Mouse (Mus musculus) cerebellum, adult 11-12 months (tissue): ENCODE data around the gene Mtcl1.

Experiments used
- DNase-seq: peaks from one replicate; pipeline ENCODE4 v3.0.0; 2022

Gene Mtcl1

GRCm38 (mm10) chr17:66449460-66450341, at the start of gene Mtcl1:
Mtcl1 (minus strand) TSS chr17:66449750.
- DNase-seq: peak; percentile 95

GRCm38 (mm10) chr17:66498598-66498997, 49.0 kb upstream of the Mtcl1 start:
- no peak for DNase-seq

DNA sequence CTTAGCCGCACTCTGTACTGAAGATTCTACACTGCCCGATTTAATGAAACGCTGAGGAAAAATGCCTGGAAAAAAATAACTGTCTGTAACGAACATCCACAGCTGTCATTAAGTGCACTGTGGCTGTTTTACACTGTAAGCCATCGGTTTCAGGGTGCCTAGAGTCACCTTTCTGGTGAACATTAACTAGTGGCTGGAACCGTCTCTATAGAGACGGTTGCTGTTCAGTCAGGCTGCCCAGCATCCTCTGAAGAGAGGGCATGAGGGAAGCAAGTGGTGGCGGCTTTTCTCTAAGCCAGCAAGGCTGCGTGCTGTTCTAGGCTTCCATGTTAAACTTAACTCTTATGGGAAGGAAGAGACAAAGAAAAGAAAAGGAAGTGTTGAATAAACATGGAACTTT, 47.0 kb upstream of the Mtcl1 start:
- no peak for DNase-seq

DNA sequence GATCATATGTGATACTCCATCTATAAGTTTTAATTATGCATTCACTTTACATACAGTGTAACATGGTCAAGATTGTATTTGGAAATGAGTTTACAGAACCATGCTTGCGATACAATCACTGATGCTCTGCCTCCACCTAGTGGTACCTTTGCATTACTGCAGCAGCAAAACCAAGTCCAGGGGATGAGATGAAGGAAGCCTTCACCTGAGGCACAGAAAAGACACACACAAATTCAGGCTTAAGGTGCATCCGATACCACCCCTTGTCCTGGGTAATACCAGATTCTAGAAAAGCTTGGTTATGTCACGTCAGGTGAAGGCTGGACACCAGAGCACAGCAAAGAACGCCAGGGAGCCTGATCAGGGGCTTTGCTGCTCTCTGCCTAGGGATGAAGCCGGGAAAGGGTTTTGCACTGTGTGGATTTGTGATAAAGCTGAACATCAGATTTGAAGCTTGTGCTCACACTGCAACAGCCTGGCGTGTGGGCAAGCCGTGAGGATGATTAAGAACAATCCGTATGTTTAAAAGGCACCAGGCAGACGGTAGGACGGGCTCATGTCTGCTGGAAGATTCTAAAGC, 40.6 kb upstream of the Mtcl1 start:
- DNase-seq: peak; percentile 59

GRCm38 (mm10) chr17:66486576-66486975, 37.0 kb upstream of the Mtcl1 start:
- DNase-seq: no peak

- peak; percentile 81 for DNase-seq
These were observed 36.2 kb upstream of the Mtcl1 start for GRCm38 (mm10) chr17:66485742-66486141.

DNA sequence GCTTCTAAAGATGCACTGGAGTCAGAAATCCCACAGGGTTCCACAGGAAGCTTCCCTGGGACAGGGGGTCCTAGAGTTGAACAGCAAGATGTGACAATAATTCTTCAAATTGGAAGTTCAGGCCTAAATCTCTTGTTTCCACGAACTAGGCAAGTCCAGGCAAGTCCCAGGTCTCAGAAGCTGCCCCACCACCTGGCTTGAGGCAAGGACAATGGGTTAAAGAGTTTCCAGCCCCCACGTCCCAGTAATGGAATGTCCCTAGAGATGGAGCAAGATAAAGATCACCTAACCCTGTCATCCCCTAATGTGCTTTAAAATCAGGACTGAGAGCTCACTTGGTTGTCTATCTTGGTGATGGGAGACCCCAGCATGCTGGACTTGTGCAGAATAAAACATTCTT, 35.4 kb upstream of the Mtcl1 start:
- DNase-seq: no peak

GRCm38 (mm10) chr17:66483651-66484454, 34.3 kb upstream of the Mtcl1 start:
- no peak for DNase-seq

- no peak for DNase-seq
These were observed 31.7 kb upstream of the Mtcl1 start for GRCm38 (mm10) chr17:66481295-66481694.

DNA sequence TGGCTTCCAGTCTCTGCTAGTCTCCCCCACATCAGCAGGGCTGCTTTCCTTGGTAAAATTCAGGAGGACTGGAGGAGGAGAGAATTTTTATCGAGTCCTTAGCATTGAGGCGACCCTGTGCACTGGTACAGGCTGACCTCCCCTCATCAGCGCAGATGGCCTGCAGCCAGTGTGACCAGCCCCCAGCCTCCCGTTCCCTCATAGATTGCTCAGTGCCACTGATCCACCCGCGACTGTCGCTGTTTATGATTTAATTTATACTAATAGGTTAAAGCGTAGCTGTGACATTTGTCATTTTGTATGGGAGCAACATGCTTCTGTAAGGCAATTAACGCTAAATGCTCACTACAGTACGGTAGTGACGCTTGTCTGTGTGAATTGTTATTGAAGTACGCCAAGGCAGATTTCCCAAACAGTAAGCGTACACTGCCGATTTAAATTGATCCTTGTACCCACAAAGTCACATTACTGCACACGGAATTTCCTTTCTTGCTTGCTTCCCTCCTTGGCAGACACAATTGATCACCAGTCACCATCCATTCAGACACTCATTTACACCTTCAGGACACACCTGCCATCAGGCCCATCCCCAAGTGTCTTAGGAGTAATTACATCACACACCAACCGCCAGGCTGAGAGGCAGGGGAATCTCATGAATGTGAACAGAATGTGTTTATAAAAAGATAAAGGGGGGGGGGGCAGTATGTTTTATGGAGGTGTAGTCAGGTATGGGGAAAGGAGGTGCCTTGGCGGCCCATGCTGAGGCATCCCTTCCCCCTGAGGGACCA, 31.1 kb upstream of the Mtcl1 start:
- DNase-seq: no peak

GRCm38 (mm10) chr17:66479813-66480490, 30.4 kb upstream of the Mtcl1 start:
- no peak for DNase-seq

DNA sequence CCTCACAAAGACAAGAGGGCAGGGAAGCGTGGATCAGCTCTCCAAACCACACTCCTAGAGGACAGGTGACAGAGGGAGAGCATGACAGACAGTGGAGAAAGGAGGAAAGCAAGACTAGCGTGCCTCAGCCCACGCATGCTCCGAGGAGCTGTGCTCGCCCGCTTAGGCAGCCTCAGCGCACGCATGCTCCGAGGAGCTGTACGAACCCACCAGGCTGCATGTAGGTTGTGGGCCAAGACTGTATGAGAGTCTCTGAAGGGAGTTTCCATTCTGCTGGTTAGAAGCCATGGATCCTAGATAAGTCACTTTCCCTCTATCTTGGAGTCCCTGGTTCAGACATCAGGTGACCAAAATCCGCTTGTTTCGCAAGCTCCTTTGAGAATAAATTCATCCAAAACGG, 29.8 kb upstream of the Mtcl1 start:
- no peak for DNase-seq

GRCm38 (mm10) chr17:66473205-66473604, 23.7 kb upstream of the Mtcl1 start:
- DNase-seq: no peak

GRCm38 (mm10) chr17:66471775-66472174, 22.2 kb upstream of the Mtcl1 start:
- DNase-seq: no peak

GRCm38 (mm10) chr17:66471252-66471651, 21.7 kb upstream of the Mtcl1 start:
- DNase-seq: no peak

DNA sequence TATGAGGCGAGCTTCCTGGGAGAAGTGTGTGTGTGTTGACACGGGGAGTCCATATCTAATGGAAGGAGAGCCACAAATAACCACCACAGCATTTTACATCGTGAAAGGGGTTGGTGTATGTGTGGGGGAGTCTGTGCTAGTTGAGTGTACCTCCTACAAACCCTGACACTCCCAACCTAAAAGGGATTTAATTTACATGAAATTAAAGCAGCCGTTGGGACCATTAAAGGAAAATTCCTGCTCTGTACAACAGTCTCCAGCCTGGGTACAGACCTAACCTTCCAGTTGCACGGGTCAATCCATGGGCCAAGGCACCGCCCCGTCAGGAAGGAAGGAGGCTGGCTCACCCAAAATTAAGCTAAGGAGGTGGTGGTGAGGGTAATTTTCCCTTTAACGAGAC, 20.5 kb upstream of the Mtcl1 start:
- DNase-seq: no peak

GRCm38 (mm10) chr17:66457278-66457677, 7.7 kb upstream of the Mtcl1 start:
- DNase-seq: no peak

GRCm38 (mm10) chr17:66451143-66451542, 1.6 kb upstream of the Mtcl1 start:
- peak; percentile 88 for DNase-seq

DNA sequence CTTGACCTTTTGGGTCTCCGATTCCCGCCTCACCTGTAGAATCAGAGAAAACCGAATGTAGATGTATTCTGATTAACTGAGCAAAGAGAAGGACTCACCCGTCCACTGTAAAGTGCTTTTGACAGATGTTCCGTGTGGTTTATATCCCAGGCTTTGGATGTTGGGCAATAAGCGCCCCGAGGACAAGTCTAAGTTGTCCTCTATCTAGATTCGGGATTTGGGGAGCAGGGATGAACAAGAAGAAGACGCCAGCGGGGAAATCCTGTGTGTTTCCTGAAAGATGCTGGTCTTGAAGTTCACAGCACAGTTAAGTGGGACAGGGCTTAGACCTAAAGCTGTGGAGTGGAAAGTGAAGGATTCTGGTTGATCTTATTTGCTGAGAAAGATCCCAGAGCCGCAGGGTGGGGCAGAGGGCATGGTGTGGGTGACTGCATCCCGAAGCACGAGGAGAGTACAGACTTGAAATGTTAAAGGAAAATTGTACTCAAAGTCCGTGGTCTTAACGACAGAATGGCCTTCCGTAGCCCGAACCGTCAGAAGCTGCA, 1.0 kb upstream of the Mtcl1 start:
- DNase-seq: peak; percentile 46

DNA sequence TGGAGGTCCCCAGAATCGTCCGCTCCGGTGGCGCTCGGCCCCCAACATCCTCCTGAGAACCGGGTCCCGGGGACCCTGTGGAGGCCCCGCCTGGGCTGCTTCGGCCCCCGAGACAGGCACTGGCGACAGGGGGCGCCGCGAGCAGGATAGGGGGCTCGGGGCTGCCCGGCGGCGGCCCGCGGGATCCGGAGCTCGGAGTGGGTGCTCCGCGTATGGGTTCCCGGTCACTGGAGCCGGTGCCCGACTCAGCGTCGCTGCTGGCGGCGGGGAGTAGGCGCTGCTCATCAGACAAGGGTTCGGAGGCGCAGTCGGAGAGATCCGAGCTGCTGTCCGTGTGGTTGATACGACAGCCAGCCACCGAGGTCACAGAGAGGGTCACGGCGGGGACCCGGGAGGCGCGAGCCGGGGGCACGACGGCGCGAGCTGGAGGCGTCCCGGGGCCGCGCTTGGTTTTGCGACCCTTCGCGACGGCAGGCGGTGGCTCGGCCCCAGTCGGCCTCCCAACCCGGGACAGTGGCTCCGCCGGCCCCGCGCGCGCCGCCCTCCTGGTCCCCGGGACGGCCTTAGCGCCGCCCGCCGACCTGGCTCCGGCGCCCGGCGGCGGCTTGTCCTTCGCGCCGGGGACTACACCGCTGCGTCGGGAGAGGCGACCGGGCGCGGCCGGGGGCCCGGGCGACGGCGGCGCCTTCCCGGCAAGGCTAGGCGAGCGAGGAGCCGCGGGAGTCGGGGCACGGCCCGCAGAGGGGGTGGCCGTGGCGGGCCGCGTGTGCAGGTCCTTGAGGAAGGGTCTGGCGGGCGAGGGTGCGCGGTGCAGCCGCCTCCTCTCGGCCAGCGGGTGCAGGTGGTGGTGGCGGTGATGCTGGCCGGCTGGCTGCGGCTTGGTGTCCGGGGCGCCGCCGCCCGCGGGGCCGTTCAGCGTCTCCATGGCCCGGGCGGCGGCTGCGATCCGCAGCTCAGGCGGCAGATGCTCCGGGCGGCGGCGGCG, 837 bp downstream of the Mtcl1 start:
- no peak for DNase-seq

DNA sequence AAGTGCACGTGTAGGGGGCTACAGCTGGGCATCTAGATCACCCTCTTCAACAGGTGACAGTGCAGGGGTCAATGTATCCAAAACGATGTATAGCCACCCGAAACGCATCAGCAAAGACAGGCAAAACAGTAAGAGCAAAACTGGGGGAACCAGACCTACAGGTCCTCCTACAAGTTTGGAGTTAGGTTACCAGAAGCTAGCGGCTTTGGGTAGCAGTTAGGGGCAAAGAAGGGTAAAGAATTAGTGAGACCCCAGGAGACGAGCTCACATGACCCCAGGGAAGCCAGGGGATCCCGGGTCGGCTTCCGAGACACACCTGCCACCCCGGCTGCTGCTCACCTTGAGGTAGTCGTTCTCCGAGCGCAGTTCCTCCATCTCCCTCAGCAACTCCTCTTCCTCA, 1.6 kb downstream of the Mtcl1 start:
- DNase-seq: no peak
